10 mouse cellular contexts compared by ENCODE assay signal in genomic region chr10:94519887-94520286, GRCm38 (mm10).
DNase-seq lines count a peak whose midpoint lies in the region; ATAC-seq and TF ChIP-seq lines count a peak whose summit lies in the region.
"Had no signal": no experiment of that assay in that cellular context is flagged by ENCODE, and none has a peak within 500 bp of the region (broad histone marks: within the 10 kb centered on the region; RNA-seq: fewer than 3 reads in every experiment).

No protein-coding gene starts in this region.

- TF ChIP-seq RAD21 in CH12.LX (IDR thresholded peaks at IDR 0.05; ENCODE audit: low read depth, low read length) = no peak

- ATAC-seq in CD4-positive, CD25-positive, alpha-beta regulatory T cell, adult 4 months = no peak
- no peak for ATAC-seq in kidney, embryonic 15.5 days (replicated peaks; ENCODE audit: low FRiP score)
- peak; percentile 38; the same call in 1 of the 2 replicates for ATAC-seq in liver, embryonic 12.5 days
- no peak for ATAC-seq in frontal cortex, adult (ENCODE audit: low TSS enrichment)
- ATAC-seq: activated CD4-positive, CD25-positive, alpha-beta regulatory T cell, adult 4 months; intestine, postnatal 0 days had no signal

- no peaks in the 10 kb centered on the region for H3K36me3 ChIP-seq in kidney, embryonic 15.5 days
- H3K36me3 ChIP-seq in CH12.LX (replicated peaks in 1 of 2; ENCODE audit: control insufficient read depth in 1 of 2, insufficient read depth in 1 of 2, low read length in 1 of 2) = peaks cover 14 to 18% of the 10 kb centered on the region in 2 experiments
- no peaks in the 10 kb centered on the region for H3K36me3 ChIP-seq in liver, embryonic 12.5 days

- H3K9ac ChIP-seq in kidney, embryonic 15.5 days = no peak overlapping the region
- H3K9ac ChIP-seq in CH12.LX (ENCODE audit: insufficient read depth, low read depth) = no peak overlapping the region
- no peak overlapping the region for H3K9ac ChIP-seq in liver, embryonic 12.5 days

- no peaks in the 10 kb centered on the region for H3K9me3 ChIP-seq in kidney, embryonic 15.5 days (replicated peaks)
- peaks cover 1% of the 10 kb centered on the region for H3K9me3 ChIP-seq in CH12.LX (replicated peaks; ENCODE audit: low read length)
- no peaks in the 10 kb centered on the region for H3K9me3 ChIP-seq in liver, embryonic 12.5 days (replicated peaks)

- dilution Hi-C loops in CH12.LX (cut with MboI; ENCODE audit: extremely low pct_ligation_motif_present, extremely low pct_unique_long_range_greater_than_20kb, low sequenced_read_pairs) = no loop called here

- no peak for TF ChIP-seq EP300 in CH12.LX (IDR thresholded peaks at IDR 0.05; ENCODE audit: low read length)

- H3K4me3 ChIP-seq in kidney, embryonic 15.5 days (replicated peaks) = no peak overlapping the region
- no peak overlapping the region for H3K4me3 ChIP-seq in CH12.LX (replicated peaks in 1 of 3; ENCODE audit: low read depth in 2 of 3, low read length in 2 of 3, poor library complexity in 1 of 3)
- H3K4me3 ChIP-seq in liver, embryonic 12.5 days = no peak overlapping the region

- peaks cover 4% of the 10 kb centered on the region for H3K79me2 ChIP-seq in CH12.LX (replicated peaks; ENCODE audit: control insufficient read depth, extremely low read depth, insufficient read depth, poor library complexity, severe bottlenecking)

- no peak for TF ChIP-seq POLR2A in CH12.LX (IDR thresholded peaks at IDR 0.05; ENCODE audit: low read depth, low read length)

- 50% methylated on average over 7 of the region's 7 CpGs for WGBS in kidney, embryonic 15.5 days
- WGBS in liver, embryonic 12.5 days (ENCODE audit: insufficient replicate concordance) = 43% methylated on average over 7 of the region's 7 CpGs

- 0 out of 2 replicates have a peak overlapping the region, but pooled peaks have one; percentile 23 for H3K4me2 ChIP-seq in kidney, embryonic 15.5 days
- H3K4me2 ChIP-seq in CH12.LX (ENCODE audit: insufficient read depth, low read depth, poor library complexity, severe bottlenecking) = no peak overlapping the region
- peak overlapping the region; percentile 42 for H3K4me2 ChIP-seq in liver, embryonic 12.5 days

- DNase-seq in CD4-positive, CD25-positive, alpha-beta regulatory T cell, adult 2 months (ENCODE audit: low read depth, low spot score) = peak; percentile 14
- no peak for DNase-seq in kidney, postnatal 25 days
- DNase-seq in CH12.LX (ENCODE audit: extremely low read depth) = peak; percentile 37
- no peak for DNase-seq in spleen, adult 12 weeks (ENCODE audit: low spot score)

- no peak overlapping the region for H3K27ac ChIP-seq in kidney, embryonic 15.5 days
- H3K27ac ChIP-seq in CH12.LX (ENCODE audit: insufficient read depth, low read depth) = no peak overlapping the region
- no peak overlapping the region for H3K27ac ChIP-seq in liver, embryonic 12.5 days

- peaks cover 26% of the 10 kb centered on the region for H3K27me3 ChIP-seq in kidney, embryonic 15.5 days
- H3K27me3 ChIP-seq in CH12.LX (replicated peaks) = no peaks in the 10 kb centered on the region
- H3K27me3 ChIP-seq in liver, embryonic 12.5 days (replicated peaks) = peaks cover 33% of the 10 kb centered on the region

- in situ Hi-C loops in CH12.LX (cut with MboI; ENCODE audit: low pct_ligation_motif_present, low pct_unique_long_range_greater_than_20kb, low sequenced_read_pairs) = no loop called here

- peaks cover 44% of the 10 kb centered on the region for H3K4me1 ChIP-seq in kidney, embryonic 15.5 days
- H3K4me1 ChIP-seq in CH12.LX (ENCODE audit: control insufficient read depth in 1 of 2, insufficient read depth in 2 of 2) = peaks cover 29 to 59% of the 10 kb centered on the region in 2 experiments
- H3K4me1 ChIP-seq in liver, embryonic 12.5 days = peaks cover 69% of the 10 kb centered on the region

- TF ChIP-seq CTCF in CH12.LX (conservative IDR thresholded peaks at IDR 0.05 in 1 of 2, IDR thresholded peaks at IDR 0.05 in 1 of 2; ENCODE audit: low read depth in 2 of 2, low read length in 2 of 2) = no peak

TF ChIP-seq in CH12.LX, 34 proteins besides CTCF, POLR2A, EP300 and RAD21:
- no peak for TF ChIP-seq BHLHE40 (IDR thresholded peaks at IDR 0.05; ENCODE audit: low read depth, low read length)
- no peak for TF ChIP-seq MYC (IDR thresholded peaks at IDR 0.05; ENCODE audit: low read depth, low read length)
- no peak for TF ChIP-seq ELF1 (IDR thresholded peaks at IDR 0.05; ENCODE audit: low read depth, low read length)
- no peak for TF ChIP-seq USF1 (IDR thresholded peaks at IDR 0.05; ENCODE audit: low read depth, low read length)
- no peak for TF ChIP-seq USF2 (conservative IDR thresholded peaks at IDR 0.05; ENCODE audit: low read depth, low read length)
- TF ChIP-seq KAT2A (IDR thresholded peaks at IDR 0.05; ENCODE audit: insufficient replicate concordance, low read length) = no peak
- TF ChIP-seq ETS1 (conservative IDR thresholded peaks at IDR 0.05; ENCODE audit: low read depth, low read length) = no peak
- TF ChIP-seq MAFK (IDR thresholded peaks at IDR 0.05; ENCODE audit: insufficient replicate concordance, low read length) = no peak
- no peak for TF ChIP-seq SMC3 (IDR thresholded peaks at IDR 0.05; ENCODE audit: low read depth, low read length)
- no peak for TF ChIP-seq PAX5 (IDR thresholded peaks at IDR 0.05; ENCODE audit: low read length)
- TF ChIP-seq E2F4 (IDR thresholded peaks at IDR 0.05; ENCODE audit: insufficient replicate concordance, low read depth, low read length) = no peak
- no peak for TF ChIP-seq CHD2 (IDR thresholded peaks at IDR 0.05; ENCODE audit: low read length)
- TF ChIP-seq RCOR1 (conservative IDR thresholded peaks at IDR 0.05; ENCODE audit: low read depth, low read length) = no peak

Comparison
In these comparisons a context has a peak if more than half of its experiments do, and no peak if none do; other contexts are left out.
1. DNase-seq: peak in CD4-positive, CD25-positive, alpha-beta regulatory T cell, adult 2 months (single experiment) and CH12.LX (single experiment); none in kidney, postnatal 25 days (0 of 2) and spleen, adult 12 weeks (single experiment).